Mouse (Mus musculus): ENCODE data around the gene Zfp46.

Zfp46 gene

DNA sequence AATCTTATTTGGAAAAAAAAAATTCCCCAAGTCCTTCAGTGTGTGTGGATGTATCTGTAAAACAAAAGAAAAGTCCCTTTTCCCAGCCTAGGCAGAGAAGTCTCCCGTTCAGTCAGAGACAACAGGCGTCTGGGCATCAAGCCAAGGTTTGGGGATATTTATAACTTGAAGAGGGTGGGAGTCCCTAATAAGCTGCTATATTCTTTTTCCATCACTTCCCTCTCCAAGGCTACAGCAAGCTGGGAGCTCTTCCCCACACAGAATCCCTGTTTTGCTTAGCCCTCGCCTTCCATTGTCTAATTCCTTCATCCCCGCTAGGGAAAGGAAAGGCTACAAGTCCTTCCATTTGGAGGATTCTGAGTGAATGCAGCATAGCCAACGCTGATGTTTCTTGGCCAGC is at the start of gene Zfp46:
Gene Zfp46, plus strand, starts transcription at position 229 of the 400 bp plus-strand sequence.
- no peak for DNase-seq

DNA sequence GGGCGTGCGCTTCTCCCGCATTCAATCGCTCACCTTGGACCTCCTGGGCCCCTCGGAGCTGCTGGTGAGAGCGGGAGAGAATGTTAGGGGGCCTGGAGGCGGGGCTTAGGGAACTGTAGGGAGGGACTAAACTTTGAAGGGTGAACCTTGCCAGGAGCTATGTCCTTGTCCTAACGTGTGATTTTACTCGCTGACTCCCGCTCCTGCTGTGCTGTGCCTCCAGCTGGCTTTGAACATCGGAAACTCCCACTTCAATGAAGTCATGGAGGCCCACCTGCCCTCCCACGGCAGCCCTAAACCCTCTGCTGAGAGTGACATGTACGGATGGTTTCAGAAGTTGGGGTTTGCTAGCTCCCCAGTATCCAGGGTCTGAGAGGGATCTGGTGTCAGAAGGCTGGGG is 45.8 kb upstream of the Zfp46 start:
- DNase-seq, result no peak

- DNase-seq, result no peak
These were observed 45.4 kb upstream of the Zfp46 start for GRCm38 (mm10) chr4:136239111-136239510.

DNA sequence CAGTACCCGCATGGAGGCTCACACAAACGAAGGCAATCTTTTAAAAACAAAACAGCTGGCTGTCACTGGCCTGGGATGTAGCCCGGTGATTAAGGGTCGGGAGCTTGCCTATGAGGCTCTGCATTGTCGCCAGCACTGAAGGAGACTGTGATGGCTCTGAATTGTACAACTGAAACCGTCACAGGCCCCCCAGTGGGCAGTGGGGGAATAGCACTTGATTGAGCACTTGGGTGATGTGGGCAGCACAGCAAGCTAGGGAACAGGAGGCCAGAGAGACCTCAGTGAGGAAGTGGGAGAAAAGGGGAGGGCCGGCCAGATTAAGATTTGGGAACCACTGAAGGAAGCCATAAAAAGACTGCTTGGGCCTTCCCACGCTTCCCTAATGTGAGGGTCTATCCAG is 44.9 kb upstream of the Zfp46 start:
- DNase-seq, result peak; percentile 84

DNA sequence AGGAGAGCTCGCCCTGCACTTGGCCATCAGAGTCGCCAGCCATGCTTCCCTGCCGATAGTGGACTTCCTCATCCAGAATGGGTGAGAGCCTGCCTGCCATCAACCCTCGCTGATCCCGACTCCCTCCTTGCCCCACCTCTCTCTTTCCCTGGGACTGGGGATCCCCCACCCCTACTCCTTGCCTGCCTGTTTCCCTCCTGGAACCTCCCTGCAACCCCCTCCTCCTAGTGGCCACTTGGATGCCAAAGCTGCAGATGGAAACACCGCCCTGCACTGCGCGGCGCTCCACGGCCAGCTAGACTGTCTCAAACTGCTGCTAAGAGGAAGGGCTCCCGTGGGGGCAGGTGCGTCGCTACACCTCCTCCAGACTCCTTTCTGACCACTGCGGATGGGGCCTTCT is 44.4 kb upstream of the Zfp46 start:
- DNase-seq, result no peak

DNA sequence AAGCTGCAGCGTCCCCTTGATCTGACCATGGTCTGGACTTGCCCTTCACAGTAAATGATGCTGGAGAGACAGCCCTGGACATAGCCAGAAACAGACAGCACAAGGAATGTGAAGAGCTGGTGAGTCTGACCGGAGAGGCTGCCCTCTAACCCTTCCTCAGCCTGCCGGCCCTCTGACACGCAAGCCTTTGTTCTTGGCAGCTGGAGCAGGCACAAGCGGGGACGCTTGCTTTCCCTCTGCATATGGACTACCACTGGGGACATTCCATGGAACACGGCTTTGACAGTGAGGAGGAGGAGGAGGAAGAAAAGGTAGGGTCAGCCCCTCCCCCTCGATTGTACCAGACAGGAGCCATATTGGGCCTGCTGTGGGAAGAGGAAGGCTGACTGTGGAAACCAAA is 43.5 kb upstream of the Zfp46 start:
- DNase-seq, result no peak

GRCm38 (mm10) chr4:136242065-136242703 is 42.3 kb upstream of the Zfp46 start:
- DNase-seq, result peak; percentile 15

DNA sequence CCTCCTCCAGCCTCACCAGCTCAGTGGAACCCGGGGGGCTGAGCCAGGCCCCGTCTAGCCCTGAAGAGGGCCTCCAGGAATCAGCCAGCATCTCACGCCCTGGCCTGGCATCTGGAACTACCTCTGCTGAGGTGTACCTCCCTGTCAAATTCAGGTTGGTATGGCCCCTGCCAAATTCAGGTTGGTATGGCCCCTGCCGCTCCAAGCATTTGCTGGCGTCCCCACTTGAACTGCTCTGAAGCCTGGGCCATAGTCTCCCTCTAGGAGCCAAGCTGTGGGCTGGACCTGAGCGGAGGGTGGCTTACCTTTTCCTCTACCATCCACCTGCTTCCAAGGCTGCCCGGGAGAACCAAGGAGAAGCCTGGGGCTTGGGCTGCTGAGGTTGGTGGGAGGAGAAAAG is 41.8 kb upstream of the Zfp46 start:
- no peak for DNase-seq

- DNase-seq, result no peak
These were observed 40.3 kb upstream of the Zfp46 start for GRCm38 (mm10) chr4:136244208-136244607.

- no peak for DNase-seq
These were observed 38.8 kb upstream of the Zfp46 start for GRCm38 (mm10) chr4:136245681-136246080.

GRCm38 (mm10) chr4:136246568-136246969 is 37.9 kb upstream of the Zfp46 start:
- DNase-seq, result no peak

DNA sequence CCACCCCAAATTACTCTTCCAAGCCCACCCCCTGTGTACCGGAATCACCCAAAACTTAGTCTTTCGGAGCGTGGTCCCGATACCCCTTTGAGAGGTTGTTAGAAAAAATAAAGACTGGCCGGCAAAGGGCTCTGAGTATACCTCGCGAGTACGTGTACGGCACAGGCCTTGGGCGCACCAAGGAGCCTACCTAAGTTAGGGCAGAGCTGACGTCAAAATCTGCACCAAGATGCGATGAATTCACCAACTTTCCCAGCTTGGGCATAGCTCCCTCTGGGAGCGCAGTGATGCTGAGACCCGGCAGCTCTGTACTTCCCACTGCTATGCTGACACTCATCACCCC is 37.1 kb upstream of the Zfp46 start:
- DNase-seq, result no peak

GRCm38 (mm10) chr4:136247729-136248463 is 36.6 kb upstream of the Zfp46 start, which contains the start of gene Tcea3:
TSS of gene Tcea3 (plus strand) at chr4:136247729.
- DNase-seq, result peak; percentile 7

DNA sequence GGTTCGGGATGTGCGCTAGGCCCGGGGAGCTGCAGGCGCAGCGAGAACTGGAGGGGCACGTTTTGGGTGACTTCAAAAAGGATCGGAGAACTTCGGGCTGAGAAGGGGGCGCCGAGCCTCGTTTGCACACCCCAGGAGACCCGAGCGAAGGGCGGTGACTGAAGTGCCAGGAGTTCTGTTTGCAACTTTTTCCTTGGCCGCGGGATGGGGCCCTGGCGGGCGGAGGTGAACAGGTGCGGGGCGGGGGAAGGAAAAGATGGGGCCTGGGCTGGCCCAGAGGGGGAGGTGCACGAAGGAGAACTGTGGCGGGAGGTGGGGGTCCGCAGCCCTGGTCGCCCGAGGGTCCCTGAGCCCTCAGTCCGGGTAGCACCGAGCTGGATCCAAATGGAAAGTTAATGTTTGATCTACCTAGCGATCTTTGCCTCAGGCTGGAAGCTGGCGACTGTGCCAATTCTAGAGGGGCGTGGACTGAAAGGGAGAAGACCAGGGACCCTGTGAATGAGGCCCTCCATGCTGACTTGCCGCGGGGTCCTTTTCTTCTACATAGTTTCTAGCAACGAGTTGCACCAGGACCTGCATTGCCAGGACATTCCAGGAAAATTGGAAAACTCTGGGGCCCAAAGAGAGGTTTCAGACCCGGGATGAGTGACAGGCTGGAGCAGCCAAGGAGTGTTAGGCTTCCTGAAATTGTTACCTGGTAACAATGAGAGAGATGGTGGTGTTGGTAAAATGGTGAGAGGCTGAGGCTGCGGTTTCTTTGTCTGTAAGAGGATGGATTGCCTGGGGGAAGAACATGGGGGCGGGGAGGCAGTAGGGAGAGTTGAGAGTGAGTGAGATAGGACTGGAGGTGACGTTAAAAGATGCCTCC is 35.8 kb upstream of the Zfp46 start:
- peak; percentile 8 for DNase-seq

GRCm38 (mm10) chr4:136249332-136249647 is 35.2 kb upstream of the Zfp46 start:
- no peak for DNase-seq

- no peak for DNase-seq
These were observed 34.7 kb upstream of the Zfp46 start for GRCm38 (mm10) chr4:136249780-136250179.

GRCm38 (mm10) chr4:136255919-136256318 is 28.6 kb upstream of the Zfp46 start:
- DNase-seq, result no peak

GRCm38 (mm10) chr4:136256696-136257095 is 27.8 kb upstream of the Zfp46 start:
- no peak for DNase-seq

- DNase-seq, result no peak
These were observed 24.6 kb upstream of the Zfp46 start for GRCm38 (mm10) chr4:136259916-136260315.

GRCm38 (mm10) chr4:136260491-136261180 is 23.8 kb upstream of the Zfp46 start:
- peak; percentile 79 for DNase-seq

DNA sequence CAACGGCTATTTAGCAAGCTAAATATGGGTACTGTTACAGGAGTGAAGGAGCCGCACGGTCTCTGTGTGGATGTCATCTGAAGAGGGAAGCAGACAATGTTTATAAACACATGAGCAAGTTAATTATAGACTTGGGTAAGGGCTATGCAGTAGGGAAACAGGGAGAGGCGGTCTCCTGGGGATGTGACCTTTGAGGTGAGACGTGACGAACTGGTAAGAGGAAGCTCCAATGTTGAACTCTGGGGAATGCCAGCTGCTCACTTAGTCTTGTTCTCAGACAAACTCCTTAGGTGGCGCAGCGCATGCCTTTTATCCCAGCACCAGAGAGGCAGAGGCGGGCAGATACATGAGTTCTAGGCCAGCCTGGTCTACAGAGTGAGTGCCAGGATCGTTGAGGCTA is 22.6 kb upstream of the Zfp46 start:
- DNase-seq, result no peak

GRCm38 (mm10) chr4:136263555-136263954 is 20.9 kb upstream of the Zfp46 start:
- DNase-seq, result no peak

DNA sequence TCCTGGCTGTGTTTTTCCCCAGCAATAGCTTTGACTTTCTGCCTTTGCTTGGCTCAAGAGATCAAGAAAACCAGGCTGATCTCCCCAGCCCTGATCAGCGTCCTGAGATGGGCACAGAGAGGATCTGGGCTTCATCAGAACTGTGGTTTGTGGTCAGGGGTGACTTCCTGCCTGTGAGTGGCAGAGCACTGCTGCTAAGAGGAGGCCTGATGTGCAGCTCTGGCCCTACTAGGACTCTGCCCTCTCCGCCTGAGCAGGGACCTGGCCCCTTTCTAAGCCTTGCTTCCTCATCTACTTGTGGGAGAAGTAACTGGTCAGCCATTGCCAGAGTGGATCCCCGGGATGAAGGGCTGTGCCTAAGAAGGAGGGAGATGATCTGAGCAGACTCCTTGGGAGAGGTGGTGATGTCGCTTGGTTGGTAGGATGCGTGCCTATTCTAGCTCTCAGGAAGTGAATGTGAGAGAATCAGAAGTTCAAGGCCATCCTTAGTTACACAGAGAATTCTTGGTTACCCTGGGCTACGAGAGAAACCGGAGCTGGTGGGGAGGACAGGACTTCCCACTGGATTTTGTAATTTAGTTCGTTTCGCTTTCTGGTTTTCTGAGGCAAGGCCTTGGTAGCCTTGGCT is 17.7 kb upstream of the Zfp46 start:
- DNase-seq, result peak; percentile 57
